Mouse (Mus musculus): ENCODE measurements at regions not wholly inside any gene's neighbourhood (a gene's known extent, or its start where the extent isn't known, plus 50 kb on each side); places are given as distances from the start of the nearest gene placed in this dataset.

- no peak for TF ChIP-seq CTCF (IDR thresholded peaks at IDR 0.05; ENCODE audit: control insufficient read depth, insufficient read depth, insufficient replicate concordance, low read depth, low read length)
- TF ChIP-seq POLR2A (IDR thresholded peaks at IDR 0.05; ENCODE audit: control insufficient read depth, low read depth, low read length) = no peak
Observed at GRCm38 (mm10) chr17:16027989-16028388, 197.2 kb upstream of the Rgmb start.

Data from testis, adult 2 months (tissue).